Mouse (Mus musculus): ENCODE data around the gene Nyap1. TPM values are rescaled to one million over a fixed set of nuclear protein-coding genes. Genes with fewer than 3 reads are reported as not detected.
A peak's percentile ranks its signal among the peaks of the same experiment; 100 is the strongest.

Nyap1 gene
- total RNA-seq (2018; cell fraction: chromatin; rRNA removed) = 1 to 10 TPM in 8 of 26 experiments, under 1 TPM in 16, not detected in 2; 0.24 to 9.1 (median 0.74) TPM
- under 1 TPM in 25 of 26 experiments, not detected in 1; 0.03 to 0.41 (median 0.20) TPM for total RNA-seq (2018; cell fraction: cytosol; rRNA removed)
- 1 to 10 TPM in 4 of 26 experiments, under 1 TPM in 18, not detected in 4; 0.13 to 2.0 (median 0.58) TPM for total RNA-seq (2018; cell fraction: nucleus; rRNA removed)
- 0.07 to 0.23 TPM (median 0.21 TPM) in 3 replicates for polyA plus RNA-seq (2018)

- Histone ChIP-seq H3K36me3 (ENCODE audit: inconsistent target) (no peaks in the 10 kb centered on the region), H3K79me2 (ENCODE audit: inconsistent target) (peaks cover 3% of the 10 kb centered on the region; the same call in 1 of the 2 replicates), H3K27ac (no peak within 1 kb of the TSS), H3K4me3 (ENCODE audit: inconsistent target) (0 out of 2 replicates have a peak within 1 kb of the TSS, but pooled peaks have one; percentile 10)
- WGBS (ENCODE audit: missing documents) = 2% methylated on average over 66 of the region's 71 CpGs
Observed at GRCm38 (mm10) chr5:137741023-137741931, at the start of gene Nyap1. TSS of gene Nyap1 (minus strand) at chr5:137741607.

- WGBS (ENCODE audit: missing documents) = 80% methylated on average over 2 of the region's 2 CpGs
- Histone ChIP-seq H3K4me3 (ENCODE audit: inconsistent target) (no peak overlapping the region), H3K27ac (no peak overlapping the region), H3K79me2 (ENCODE audit: inconsistent target) (peaks cover 15% of the 10 kb centered on the region), H3K36me3 (ENCODE audit: inconsistent target) (no peaks in the 10 kb centered on the region)
Observed at GRCm38 (mm10) chr5:137788946-137789531, 47.6 kb upstream of the Nyap1 start.

GRCm38 (mm10) chr5:137788171-137788570 lies 46.8 kb upstream of the Nyap1 start:
- 76% methylated on average over 23 of the region's 24 CpGs for WGBS (ENCODE audit: missing documents)
- peaks cover 2% of the 10 kb centered on the region; the same call in 1 of the 2 replicates for H3K36me3 ChIP-seq (ENCODE audit: inconsistent target)
- no peak overlapping the region for H3K4me3 ChIP-seq (ENCODE audit: inconsistent target)
- no peak overlapping the region for H3K27ac ChIP-seq
- peaks cover 24% of the 10 kb centered on the region for H3K79me2 ChIP-seq (ENCODE audit: inconsistent target)

- Histone ChIP-seq H3K4me3 (ENCODE audit: inconsistent target) (peak within 1 kb of the TSS; percentile 65), H3K27ac (peak within 1 kb of the TSS; percentile 96), H3K79me2 (ENCODE audit: inconsistent target) (peaks cover 32% of the 10 kb centered on the region), H3K36me3 (ENCODE audit: inconsistent target) (peaks cover 10% of the 10 kb centered on the region)
- WGBS (ENCODE audit: missing documents) = under 1% methylated on average over 48 of the region's 48 CpGs
Observed at GRCm38 (mm10) chr5:137787151-137787928, 45.9 kb upstream of the Nyap1 start, which contains the start of the genes Mepce and Zcwpw1. TSS of gene Mepce (minus strand) at chr5:137787655. TSS of gene Zcwpw1 (plus strand) at chr5:137787798.

- Histone ChIP-seq H3K79me2 (ENCODE audit: inconsistent target) (peaks cover 41% of the 10 kb centered on the region), H3K4me3 (ENCODE audit: inconsistent target) (peak overlapping the region; percentile 57), H3K36me3 (ENCODE audit: inconsistent target) (peaks cover 19% of the 10 kb centered on the region), H3K27ac (peak overlapping the region; percentile 96)
- under 1% methylated on average over 76 of the region's 79 CpGs for WGBS (ENCODE audit: missing documents)
Observed at GRCm38 (mm10) chr5:137786109-137786942, 44.9 kb upstream of the Nyap1 start.

GRCm38 (mm10) chr5:137785164-137786031 lies 44.0 kb upstream of the Nyap1 start:
- Histone ChIP-seq H3K4me3 (ENCODE audit: inconsistent target) (peak overlapping the region; percentile 57), H3K36me3 (ENCODE audit: inconsistent target) (peaks cover 19% of the 10 kb centered on the region), H3K79me2 (ENCODE audit: inconsistent target) (peaks cover 44% of the 10 kb centered on the region), H3K27ac (peak overlapping the region; percentile 56)
- 2% methylated on average over 44 of the region's 62 CpGs for WGBS (ENCODE audit: missing documents)

- Histone ChIP-seq H3K27ac (no peak overlapping the region), H3K36me3 (ENCODE audit: inconsistent target) (peaks cover 19% of the 10 kb centered on the region), H3K79me2 (ENCODE audit: inconsistent target) (peaks cover 53% of the 10 kb centered on the region), H3K4me3 (ENCODE audit: inconsistent target) (peak overlapping the region; percentile 57; the same call in 1 of the 2 replicates)
- WGBS (ENCODE audit: missing documents) = 77% methylated on average over 8 of the region's 14 CpGs
Observed at GRCm38 (mm10) chr5:137784546-137784945, 43.1 kb upstream of the Nyap1 start.

GRCm38 (mm10) chr5:137783901-137784540 lies 42.6 kb upstream of the Nyap1 start:
- no peak overlapping the region for H3K27ac ChIP-seq
- WGBS (ENCODE audit: missing documents) = 68% methylated on average over 9 of the region's 9 CpGs
- H3K79me2 ChIP-seq (ENCODE audit: inconsistent target) = peaks cover 54% of the 10 kb centered on the region
- H3K4me3 ChIP-seq (ENCODE audit: inconsistent target) = no peak overlapping the region
- H3K36me3 ChIP-seq (ENCODE audit: inconsistent target) = peaks cover 19% of the 10 kb centered on the region

- no peak overlapping the region for H3K4me3 ChIP-seq (ENCODE audit: inconsistent target)
- no peak overlapping the region for H3K27ac ChIP-seq
- H3K79me2 ChIP-seq (ENCODE audit: inconsistent target) = peaks cover 54% of the 10 kb centered on the region
- 81% methylated on average over 13 of the region's 13 CpGs for WGBS (ENCODE audit: missing documents)
- peaks cover 19% of the 10 kb centered on the region for H3K36me3 ChIP-seq (ENCODE audit: inconsistent target)
Observed at GRCm38 (mm10) chr5:137782776-137783522, 41.5 kb upstream of the Nyap1 start.

GRCm38 (mm10) chr5:137781661-137782060 lies 40.3 kb upstream of the Nyap1 start:
- Histone ChIP-seq H3K4me3 (ENCODE audit: inconsistent target) (no peak overlapping the region), H3K79me2 (ENCODE audit: inconsistent target) (peaks cover 54% of the 10 kb centered on the region), H3K36me3 (ENCODE audit: inconsistent target) (peaks cover 19% of the 10 kb centered on the region), H3K27ac (no peak overlapping the region)
- WGBS (ENCODE audit: missing documents) = 95% methylated on average over 7 of the region's 7 CpGs

GRCm38 (mm10) chr5:137779053-137779933 lies 37.9 kb upstream of the Nyap1 start:
- peaks cover 19% of the 10 kb centered on the region for H3K36me3 ChIP-seq (ENCODE audit: inconsistent target)
- peak overlapping the region; percentile 58 for H3K4me3 ChIP-seq (ENCODE audit: inconsistent target)
- peaks cover 41% of the 10 kb centered on the region for H3K79me2 ChIP-seq (ENCODE audit: inconsistent target)
- H3K27ac ChIP-seq = peak overlapping the region; percentile 31
- WGBS (ENCODE audit: missing documents) = under 1% methylated on average over 64 of the region's 83 CpGs
